ENCODE assay signal across 7 mouse cellular contexts in the genomic region with DNA sequence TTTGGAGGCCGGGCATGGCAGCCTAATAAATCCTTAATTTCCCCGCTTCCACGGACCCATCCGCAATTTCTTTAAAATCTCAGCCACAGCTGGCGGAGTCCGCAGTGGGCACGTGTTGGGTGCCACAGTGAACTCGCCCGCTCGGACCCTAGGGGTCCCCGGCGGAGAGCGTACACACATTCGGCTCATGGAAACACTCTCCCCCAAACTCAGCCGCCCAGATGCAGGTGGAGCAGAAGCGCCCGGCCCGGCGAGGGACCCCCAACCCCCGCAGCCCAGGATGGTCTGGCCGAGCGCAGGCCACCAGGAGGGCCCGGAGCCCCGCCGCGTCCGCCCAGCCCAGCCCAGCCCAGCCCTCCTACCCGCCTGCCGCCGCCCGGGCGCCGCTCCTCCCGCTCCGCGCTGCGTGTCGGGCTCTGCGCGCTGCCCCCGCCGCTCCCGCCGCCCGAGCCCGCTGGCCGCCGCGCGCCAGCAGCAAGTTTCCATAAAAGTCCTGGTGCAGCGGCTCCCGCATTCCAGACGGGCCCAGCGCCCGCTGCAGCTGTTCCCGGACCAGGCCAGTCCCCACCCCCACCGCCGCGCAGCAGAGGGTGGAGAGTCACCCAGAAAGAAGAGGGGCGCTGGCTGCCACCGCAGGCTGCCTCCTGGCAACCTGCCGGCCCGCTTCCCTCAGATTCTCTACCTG. TPM values are rescaled to one million over a fixed set of nuclear protein-coding genes. Genes with fewer than 3 reads are reported as not detected.
DNase-seq lines count a peak whose midpoint lies in the region; ATAC-seq and TF ChIP-seq lines count a peak whose summit lies in the region.

No protein-coding gene starts in this region.

- peak overlapping the region; percentile 100 for H3K4me2 ChIP-seq in hindbrain, embryonic 16.5 days (ENCODE audit: low read length)
- peak overlapping the region; percentile 93 for H3K4me2 ChIP-seq in limb, embryonic 14.5 days (replicated peaks; ENCODE audit: low read depth, low read length, severe bottlenecking)
- peak overlapping the region; percentile 93 for H3K4me2 ChIP-seq in midbrain, embryonic 13.5 days (replicated peaks)
- peak overlapping the region; percentile 94 for H3K4me2 ChIP-seq in stomach, embryonic 16.5 days (ENCODE audit: low read depth, low read length)

- H3K27ac ChIP-seq in hindbrain, embryonic 16.5 days (ENCODE audit: low read depth, low read length), result no peak overlapping the region
- peak overlapping the region; percentile 87 for H3K27ac ChIP-seq in limb, embryonic 14.5 days (replicated peaks; ENCODE audit: low read depth, low read length)
- no peak overlapping the region for H3K27ac ChIP-seq in midbrain, embryonic 13.5 days
- peak overlapping the region; percentile 85 for H3K27ac ChIP-seq in stomach, embryonic 16.5 days (ENCODE audit: low read length)

- peaks cover 12% of the 10 kb centered on the region for H3K4me1 ChIP-seq in hindbrain, embryonic 16.5 days (ENCODE audit: control insufficient read depth, insufficient read depth, low read depth, low read length)
- H3K4me1 ChIP-seq in limb, embryonic 14.5 days (ENCODE audit: control insufficient read depth, insufficient read depth, low read length), result peaks cover 11% of the 10 kb centered on the region; the same call in 1 of the 2 replicates
- H3K4me1 ChIP-seq in midbrain, embryonic 13.5 days (replicated peaks), result peaks cover 26% of the 10 kb centered on the region
- peaks cover 10% of the 10 kb centered on the region; the same call in 1 of the 2 replicates for H3K4me1 ChIP-seq in stomach, embryonic 16.5 days (ENCODE audit: control insufficient read depth, insufficient read depth, low read length)

- peak overlapping the region; percentile 69 for H3K9ac ChIP-seq in hindbrain, embryonic 16.5 days (ENCODE audit: low read depth, low read length)
- H3K9ac ChIP-seq in limb, embryonic 14.5 days (ENCODE audit: low read depth, low read length, severe bottlenecking), result peak overlapping the region; percentile 74
- H3K9ac ChIP-seq in midbrain, embryonic 13.5 days (replicated peaks), result peak overlapping the region; percentile 72
- H3K9ac ChIP-seq in stomach, embryonic 16.5 days (ENCODE audit: low read length), result peak overlapping the region; percentile 89

- peak overlapping the region; percentile 62 for H3K4me3 ChIP-seq in hindbrain, embryonic 16.5 days (ENCODE audit: low read length)
- H3K4me3 ChIP-seq in limb, embryonic 14.5 days (replicated peaks; ENCODE audit: low read length), result peak overlapping the region; percentile 56
- H3K4me3 ChIP-seq in midbrain, embryonic 13.5 days (replicated peaks), result peak overlapping the region; percentile 53
- peak overlapping the region; percentile 64 for H3K4me3 ChIP-seq in stomach, embryonic 16.5 days (replicated peaks; ENCODE audit: low read length)

- no peaks in the 10 kb centered on the region for H3K9me3 ChIP-seq in hindbrain, embryonic 16.5 days (ENCODE audit: control insufficient read depth, low read length)
- H3K9me3 ChIP-seq in limb, embryonic 14.5 days (ENCODE audit: control insufficient read depth, low read length), result no peaks in the 10 kb centered on the region
- no peaks in the 10 kb centered on the region for H3K9me3 ChIP-seq in midbrain, embryonic 13.5 days
- H3K9me3 ChIP-seq in stomach, embryonic 16.5 days (replicated peaks; ENCODE audit: control insufficient read depth, low read length), result no peaks in the 10 kb centered on the region

- intact Hi-C loops in gastrocnemius, postnatal 14 days (cut with DNase I; ENCODE audit: low total_unique reads), result loop anchor here (10.0 kb wide), 1 partner anchor 49 kb away; no protein-coding TSS in a partner anchor

- DNase-seq in adrenal gland, adult (ENCODE audit: inconsistent age in 2 of 2, low spot score in 1 of 2), result peak; percentile 68 to 88
- DNase-seq in cerebellum, postnatal 25 days, result peak; percentile 38 to 51
- DNase-seq in gastrocnemius, postnatal 14 days, result peak; percentile 92
- no peak for DNase-seq in limb, embryonic 14.5 days (ENCODE audit: low spot score)

- TF ChIP-seq POLR2A in limb, embryonic 14.5 days (IDR thresholded peaks at IDR 0.05; ENCODE audit: borderline replicate concordance, extremely low read depth, insufficient read depth, insufficient read length), result 0 out of 2 replicates have a peak, but pooled peaks have one; percentile 30

- H3K36me3 ChIP-seq in hindbrain, embryonic 16.5 days (ENCODE audit: control insufficient read depth, insufficient read depth, low read length), result no peaks in the 10 kb centered on the region
- H3K36me3 ChIP-seq in limb, embryonic 14.5 days (ENCODE audit: control insufficient read depth, insufficient read depth, low read length), result no peaks in the 10 kb centered on the region
- no peaks in the 10 kb centered on the region for H3K36me3 ChIP-seq in midbrain, embryonic 13.5 days
- no peaks in the 10 kb centered on the region for H3K36me3 ChIP-seq in stomach, embryonic 16.5 days (ENCODE audit: control insufficient read depth, insufficient read depth, low read length)

- ATAC-seq in hindbrain, embryonic 16.5 days, result peak; percentile 77
- peak; percentile 93 for ATAC-seq in limb, embryonic 14.5 days (ENCODE audit: low FRiP score, low read depth)
- peak; percentile 87 for ATAC-seq in midbrain, embryonic 13.5 days
- ATAC-seq in stomach, embryonic 16.5 days (ENCODE audit: insufficient read depth, low FRiP score), result peak; percentile 91

- under 1% methylated on average over 51 of the region's 63 CpGs for WGBS in hindbrain, embryonic 16.5 days
- WGBS in limb, embryonic 14.5 days, result under 1% methylated on average over 24 of the region's 63 CpGs
- under 1% methylated on average over 54 of the region's 63 CpGs for WGBS in midbrain, embryonic 13.5 days
- 2% methylated on average over 62 of the region's 63 CpGs for WGBS in stomach, embryonic 16.5 days

- H3K27me3 ChIP-seq in hindbrain, embryonic 16.5 days (replicated peaks; ENCODE audit: control insufficient read depth, insufficient read depth, low read length), result peaks cover 9% of the 10 kb centered on the region
- H3K27me3 ChIP-seq in limb, embryonic 14.5 days (ENCODE audit: control insufficient read depth, insufficient read depth, low read length), result no peaks in the 10 kb centered on the region
- H3K27me3 ChIP-seq in midbrain, embryonic 13.5 days, result peaks cover 66% of the 10 kb centered on the region
- peaks cover 3% of the 10 kb centered on the region; the same call in 1 of the 2 replicates for H3K27me3 ChIP-seq in stomach, embryonic 16.5 days (ENCODE audit: control insufficient read depth, insufficient read depth, low read length)

RNA-seq across cellular contexts. Expression of a gene that starts 0.7 kb away (rescaled TPM):
- total RNA-seq in gastrocnemius, postnatal 14 days (2021), result 100 to 1,000 TPM; 323 to 367 TPM
- 1.7 and 2.4 TPM in 2 replicates for polyA plus RNA-seq in hindbrain, embryonic 16.5 days (2015; fragmentation: Nextera tagmentation; extraction: Ambion mirVana)
- polyA plus RNA-seq in limb, embryonic 14.5 days (2012; rRNA removed), result 7.2 and 17.5 TPM in 2 replicates
- 23.8 and 26.0 TPM in 2 replicates for polyA plus RNA-seq in limb, embryonic 14.5 days (2014; fragmentation: Nextera tagmentation; extraction: Ambion mirVana)
- polyA plus RNA-seq in midbrain, embryonic 13.5 days (2015; fragmentation: Nextera tagmentation; extraction: Ambion mirVana), result 1.9 and 2.8 TPM in 2 replicates
- 33.8 and 44.9 TPM in 2 replicates for polyA plus RNA-seq in stomach, embryonic 16.5 days (2015; fragmentation: Nextera tagmentation; extraction: Ambion mirVana)

RNA-seq across cellular contexts. Expression of a gene that starts 55.3 kb away (rescaled TPM):
- total RNA-seq in gastrocnemius, postnatal 14 days (2021), result 10 to 100 TPM; 31.5 to 35.2 TPM
- 168 and 188 TPM in 2 replicates for polyA plus RNA-seq in hindbrain, embryonic 16.5 days (2015; fragmentation: Nextera tagmentation; extraction: Ambion mirVana)
- 206 and 232 TPM in 2 replicates for polyA plus RNA-seq in limb, embryonic 14.5 days (2012; rRNA removed)
- polyA plus RNA-seq in limb, embryonic 14.5 days (2014; fragmentation: Nextera tagmentation; extraction: Ambion mirVana), result 223 and 243 TPM in 2 replicates
- polyA plus RNA-seq in midbrain, embryonic 13.5 days (2015; fragmentation: Nextera tagmentation; extraction: Ambion mirVana), result 353 and 372 TPM in 2 replicates
- 156 and 169 TPM in 2 replicates for polyA plus RNA-seq in stomach, embryonic 16.5 days (2015; fragmentation: Nextera tagmentation; extraction: Ambion mirVana)

RNA-seq across cellular contexts. Expression of a gene that starts 55.4 kb away (rescaled TPM):
- total RNA-seq in gastrocnemius, postnatal 14 days (2021), result 10 to 100 TPM; 45.4 to 48.2 TPM
- 45.7 and 49.5 TPM in 2 replicates for polyA plus RNA-seq in hindbrain, embryonic 16.5 days (2015; fragmentation: Nextera tagmentation; extraction: Ambion mirVana)
- polyA plus RNA-seq in limb, embryonic 14.5 days (2012; rRNA removed), result 15.3 and 19.2 TPM in 2 replicates
- polyA plus RNA-seq in limb, embryonic 14.5 days (2014; fragmentation: Nextera tagmentation; extraction: Ambion mirVana), result 31.6 and 32.9 TPM in 2 replicates
- polyA plus RNA-seq in midbrain, embryonic 13.5 days (2015; fragmentation: Nextera tagmentation; extraction: Ambion mirVana), result 33.9 and 37.8 TPM in 2 replicates
- 38.9 and 39.8 TPM in 2 replicates for polyA plus RNA-seq in stomach, embryonic 16.5 days (2015; fragmentation: Nextera tagmentation; extraction: Ambion mirVana)

Comparison
In these comparisons a context has a peak if more than half of its experiments do, and no peak if none do; other contexts are left out.
1. H3K27ac ChIP-seq: peak in limb, embryonic 14.5 days (single experiment) and stomach, embryonic 16.5 days (single experiment); none in hindbrain, embryonic 16.5 days (single experiment) and midbrain, embryonic 13.5 days (single experiment).
2. Peak in every context shown above with its lines, with median percentiles within 50 percentile points of each other: ATAC-seq, H3K4me2 ChIP-seq, H3K4me3 ChIP-seq and H3K9ac ChIP-seq.